Mouse (Mus musculus): ENCODE results near the gene Psmd14. TPM values are rescaled to one million over a fixed set of nuclear protein-coding genes. Genes with fewer than 3 reads are reported as not detected.
A peak's percentile ranks its signal among the peaks of the same experiment; 100 is the strongest.

The Psmd14 gene
- polyA plus RNA-seq, 1 experiment from 2014 or later = 185 TPM

DNA sequence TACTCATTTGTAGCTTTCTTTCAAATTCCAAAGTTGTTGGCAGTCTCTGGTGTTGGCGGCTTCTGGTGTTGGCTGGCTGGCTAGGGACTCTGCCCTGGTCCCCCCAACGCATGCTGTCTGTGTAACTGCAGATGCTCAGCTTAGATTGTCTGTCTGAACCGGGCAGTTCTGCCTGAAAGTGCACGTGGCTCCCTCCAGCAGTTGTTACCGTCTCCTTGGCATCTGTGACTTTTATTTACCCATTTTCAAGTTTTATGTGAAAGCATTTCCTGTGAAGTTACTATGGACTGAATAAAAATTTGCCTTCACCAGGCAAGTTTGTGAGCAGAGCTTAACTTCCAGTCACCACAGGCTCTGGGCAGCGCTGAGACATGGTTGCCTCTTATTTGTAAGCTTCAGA, 97.3 kb downstream of the Psmd14 start:
- Histone ChIP-seq H3K9ac (no peak overlapping the region), H3K9me3 (no peaks in the 10 kb centered on the region), H3K4me3 (replicated peaks) (no peak overlapping the region), H3K27me3 (replicated peaks) (peaks cover 83% of the 10 kb centered on the region), H3K4me2 (replicated peaks) (no peak overlapping the region), H3K36me3 (no peaks in the 10 kb centered on the region), H3K4me1 (replicated peaks) (peaks cover 27% of the 10 kb centered on the region), H3K27ac (no peak overlapping the region)
- WGBS = 2% methylated on average over 6 of the region's 6 CpGs
- ATAC-seq = no peak

DNA sequence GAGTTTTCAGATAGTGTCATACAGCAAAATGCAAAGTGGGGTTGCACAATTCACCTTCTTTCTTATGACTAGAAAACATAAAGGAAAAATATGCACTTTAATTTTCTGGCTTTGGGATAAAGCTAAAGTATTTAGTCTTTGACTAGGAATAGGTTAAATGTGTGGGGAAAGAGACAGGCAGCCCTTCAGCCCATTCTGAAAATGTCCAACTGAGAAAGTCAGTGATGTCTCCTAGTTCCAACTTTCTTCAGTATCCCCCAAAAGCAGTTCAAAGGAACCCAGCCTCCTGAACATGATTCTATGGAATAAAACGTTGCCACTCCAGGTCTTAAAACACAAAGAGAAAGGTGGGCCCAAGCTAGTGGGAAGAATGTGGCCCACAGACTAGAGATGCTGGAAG, 97.9 kb downstream of the Psmd14 start:
- WGBS = 0% methylated on average over 1 of the region's 1 CpGs
- Histone ChIP-seq H3K27ac (no peak overlapping the region), H3K9ac (no peak overlapping the region), H3K27me3 (replicated peaks) (peaks cover 82% of the 10 kb centered on the region), H3K4me3 (replicated peaks) (no peak overlapping the region), H3K36me3 (no peaks in the 10 kb centered on the region), H3K4me2 (replicated peaks) (no peak overlapping the region), H3K9me3 (no peaks in the 10 kb centered on the region), H3K4me1 (replicated peaks) (peaks cover 25% of the 10 kb centered on the region)
- no peak for ATAC-seq

DNA sequence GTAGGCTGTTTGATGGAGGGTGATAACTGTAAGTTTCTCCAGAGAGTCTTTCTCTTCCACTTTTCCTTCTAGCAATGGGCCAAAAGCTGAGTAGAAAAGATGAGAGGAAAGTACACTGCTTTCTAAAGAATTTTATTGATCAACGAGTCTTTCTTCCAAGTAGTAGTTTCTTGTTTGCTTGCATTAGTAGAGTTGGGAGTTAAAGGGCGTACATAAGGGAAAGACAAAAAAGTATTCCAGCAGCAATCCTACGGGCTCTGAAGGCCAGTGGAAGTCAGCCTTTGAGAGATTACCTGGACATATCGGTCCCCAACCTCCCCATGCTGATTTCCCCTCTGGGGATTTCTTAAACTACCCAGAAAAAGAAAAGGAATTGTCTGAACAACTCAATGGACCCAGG, 99.3 kb downstream of the Psmd14 start:
- H3K4me1 ChIP-seq (replicated peaks) = peaks cover 28% of the 10 kb centered on the region
- no peak overlapping the region for H3K4me2 ChIP-seq (replicated peaks)
- no peak for ATAC-seq
- H3K9me3 ChIP-seq = no peaks in the 10 kb centered on the region
- no peak overlapping the region for H3K4me3 ChIP-seq (replicated peaks)
- no peaks in the 10 kb centered on the region for H3K36me3 ChIP-seq
- no peak overlapping the region for H3K9ac ChIP-seq
- peaks cover 80% of the 10 kb centered on the region for H3K27me3 ChIP-seq (replicated peaks)
- 45% methylated on average over 4 of the region's 4 CpGs for WGBS
- H3K27ac ChIP-seq = no peak overlapping the region

DNA sequence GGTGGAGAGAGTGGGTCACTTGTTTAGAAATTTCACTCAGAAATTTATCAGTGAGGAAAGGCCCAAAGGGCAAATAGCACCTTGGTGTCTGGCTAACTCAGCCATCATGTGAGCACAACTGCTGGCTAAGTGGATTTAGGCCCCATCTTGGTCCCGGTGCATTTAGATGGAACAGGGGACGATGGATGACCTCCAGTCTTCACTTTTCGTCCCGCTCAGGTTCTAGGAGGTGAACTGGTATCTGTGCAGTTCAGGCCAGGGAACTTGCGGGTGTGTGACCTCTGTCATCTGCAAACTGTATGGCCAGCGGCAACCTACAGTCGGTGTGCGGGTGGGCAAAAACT, 99.6 kb downstream of the Psmd14 start:
- Histone ChIP-seq H3K4me2 (replicated peaks) (peak overlapping the region; percentile 98), H3K36me3 (no peaks in the 10 kb centered on the region), H3K27me3 (replicated peaks) (peaks cover 80% of the 10 kb centered on the region), H3K27ac (no peak overlapping the region), H3K4me1 (replicated peaks) (peaks cover 32% of the 10 kb centered on the region), H3K4me3 (replicated peaks) (peak overlapping the region; percentile 53; the same call in 1 of the 2 replicates), H3K9me3 (no peaks in the 10 kb centered on the region), H3K9ac (no peak overlapping the region)
- no peak for ATAC-seq
- WGBS = 22% methylated on average over 8 of the region's 8 CpGs

DNA sequence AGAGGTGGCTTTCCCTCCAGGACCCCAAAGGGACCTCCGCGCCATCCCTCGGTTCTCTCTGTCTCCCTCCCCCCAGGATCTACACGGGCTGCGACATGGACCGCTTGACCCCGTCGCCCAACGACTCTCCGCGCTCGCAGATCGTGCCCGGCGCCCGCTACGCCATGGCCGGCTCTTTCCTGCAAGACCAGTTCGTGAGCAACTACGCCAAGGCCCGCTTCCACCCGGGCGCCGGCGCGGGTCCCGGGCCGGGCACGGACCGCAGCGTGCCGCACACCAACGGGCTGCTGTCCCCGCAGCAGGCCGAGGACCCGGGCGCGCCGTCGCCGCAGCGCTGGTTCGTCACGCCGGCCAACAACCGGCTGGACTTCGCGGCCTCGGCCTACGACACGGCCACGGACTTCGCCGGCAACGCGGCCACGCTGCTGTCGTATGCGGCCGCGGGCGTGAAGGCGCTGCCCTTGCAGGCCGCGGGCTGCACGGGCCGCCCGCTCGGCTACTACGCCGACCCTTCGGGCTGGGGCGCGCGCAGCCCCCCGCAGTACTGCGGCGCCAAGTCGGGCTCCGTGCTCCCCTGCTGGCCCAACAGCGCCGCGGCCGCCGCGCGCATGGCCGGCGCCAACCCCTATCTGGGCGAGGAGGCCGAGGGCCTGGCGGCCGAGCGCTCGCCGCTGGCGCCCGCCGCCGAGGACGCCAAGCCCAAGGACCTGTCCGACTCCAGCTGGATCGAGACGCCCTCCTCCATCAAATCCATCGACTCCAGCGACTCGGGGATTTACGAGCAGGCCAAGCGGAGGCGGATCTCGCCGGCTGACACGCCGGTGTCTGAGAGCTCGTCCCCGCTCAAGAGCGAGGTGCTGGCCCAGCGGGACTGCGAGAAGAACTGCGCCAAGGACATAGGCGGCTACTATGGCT, 100.3 kb downstream of the Psmd14 start:
- Histone ChIP-seq H3K36me3 (no peaks in the 10 kb centered on the region), H3K9me3 (no peaks in the 10 kb centered on the region), H3K27me3 (replicated peaks) (peaks cover 80% of the 10 kb centered on the region), H3K4me3 (replicated peaks) (peak overlapping the region; percentile 53), H3K4me2 (replicated peaks) (peak overlapping the region; percentile 98), H3K27ac (no peak overlapping the region), H3K4me1 (replicated peaks) (peaks cover 32% of the 10 kb centered on the region), H3K9ac (peak overlapping the region; percentile 48)
- ATAC-seq = peak; percentile 84
- under 1% methylated on average over 119 of the region's 121 CpGs for WGBS

DNA sequence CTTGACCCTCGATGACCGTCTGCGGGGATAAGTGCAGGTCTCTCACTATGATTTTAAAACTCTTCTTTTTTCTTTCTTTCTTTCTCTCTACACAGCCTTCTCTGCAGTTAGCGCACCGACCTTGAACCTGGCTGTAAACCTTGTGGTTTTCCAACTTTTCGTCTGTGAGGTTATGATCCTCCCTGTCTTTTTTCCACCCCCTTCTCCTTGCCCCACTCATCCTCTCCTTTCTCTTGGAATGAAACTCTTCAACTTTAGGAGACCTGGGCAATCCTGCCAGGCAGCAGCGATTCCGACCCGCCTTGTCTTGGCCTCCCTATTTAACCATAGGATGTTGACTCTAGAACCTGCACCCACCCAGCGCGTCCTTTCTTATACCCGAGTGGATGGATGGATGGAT, 101.0 kb downstream of the Psmd14 start:
- WGBS = 6% methylated on average over 12 of the region's 12 CpGs
- H3K4me1 ChIP-seq (replicated peaks) = peaks cover 29% of the 10 kb centered on the region
- no peak for ATAC-seq
- no peaks in the 10 kb centered on the region for H3K9me3 ChIP-seq
- H3K27ac ChIP-seq = no peak overlapping the region
- H3K36me3 ChIP-seq = no peaks in the 10 kb centered on the region
- peaks cover 75% of the 10 kb centered on the region for H3K27me3 ChIP-seq (replicated peaks)
- peak overlapping the region; percentile 48; the same call in 1 of the 2 replicates for H3K9ac ChIP-seq
- H3K4me3 ChIP-seq (replicated peaks) = peak overlapping the region; percentile 53
- peak overlapping the region; percentile 98 for H3K4me2 ChIP-seq (replicated peaks)

DNA sequence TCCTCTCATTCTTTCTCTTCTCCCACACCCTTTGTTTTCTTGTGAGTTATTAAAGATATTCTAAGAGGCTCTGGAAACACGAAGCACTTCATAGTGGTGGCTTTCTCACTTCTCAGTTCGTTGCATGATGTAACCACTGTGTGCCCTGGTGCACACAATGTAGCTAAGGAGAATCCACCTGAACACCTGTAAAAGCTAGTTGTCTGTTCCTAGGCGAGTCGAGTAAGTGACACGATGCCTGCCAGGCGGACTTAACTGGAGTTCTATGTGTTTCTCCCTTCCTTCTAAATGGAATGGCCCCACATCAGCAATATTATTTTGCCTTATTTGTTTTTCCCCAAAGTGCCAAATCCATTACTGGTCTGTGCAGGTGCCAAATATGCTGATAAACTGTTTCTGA, 101.6 kb downstream of the Psmd14 start:
- H3K4me2 ChIP-seq (replicated peaks) = no peak overlapping the region
- ATAC-seq = no peak
- H3K9ac ChIP-seq = no peak overlapping the region
- H3K27ac ChIP-seq = no peak overlapping the region
- peaks cover 29% of the 10 kb centered on the region for H3K4me1 ChIP-seq (replicated peaks)
- H3K36me3 ChIP-seq = no peaks in the 10 kb centered on the region
- 5% methylated on average over 6 of the region's 6 CpGs for WGBS
- H3K9me3 ChIP-seq = no peaks in the 10 kb centered on the region
- H3K4me3 ChIP-seq (replicated peaks) = no peak overlapping the region
- peaks cover 72% of the 10 kb centered on the region for H3K27me3 ChIP-seq (replicated peaks)

DNA sequence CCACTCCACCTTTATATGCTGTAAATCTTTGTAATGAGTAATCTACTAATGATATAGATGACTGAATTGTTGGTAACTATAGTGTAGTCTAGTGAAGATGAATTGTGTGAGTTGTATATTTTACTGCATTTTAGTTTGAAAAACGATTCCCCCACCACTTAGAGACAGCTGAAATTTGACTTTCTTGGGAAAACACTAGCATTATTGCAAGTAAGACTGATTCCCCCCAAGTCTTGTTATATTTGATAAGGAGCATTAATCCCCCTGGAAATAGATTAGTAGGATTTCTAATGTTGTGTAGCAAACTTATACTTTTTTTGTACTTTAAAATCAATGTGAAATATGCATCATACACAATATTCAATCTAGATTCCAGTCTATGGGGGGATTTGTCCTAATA, 102.0 kb downstream of the Psmd14 start:
- H3K27ac ChIP-seq = no peak overlapping the region
- no peaks in the 10 kb centered on the region for H3K9me3 ChIP-seq
- no peak overlapping the region for H3K4me3 ChIP-seq (replicated peaks)
- peaks cover 72% of the 10 kb centered on the region for H3K27me3 ChIP-seq (replicated peaks)
- no peak overlapping the region for H3K4me2 ChIP-seq (replicated peaks)
- H3K9ac ChIP-seq = no peak overlapping the region
- 14% methylated on average over 1 of the region's 1 CpGs for WGBS
- H3K4me1 ChIP-seq (replicated peaks) = peaks cover 29% of the 10 kb centered on the region
- no peaks in the 10 kb centered on the region for H3K36me3 ChIP-seq
- no peak for ATAC-seq

DNA sequence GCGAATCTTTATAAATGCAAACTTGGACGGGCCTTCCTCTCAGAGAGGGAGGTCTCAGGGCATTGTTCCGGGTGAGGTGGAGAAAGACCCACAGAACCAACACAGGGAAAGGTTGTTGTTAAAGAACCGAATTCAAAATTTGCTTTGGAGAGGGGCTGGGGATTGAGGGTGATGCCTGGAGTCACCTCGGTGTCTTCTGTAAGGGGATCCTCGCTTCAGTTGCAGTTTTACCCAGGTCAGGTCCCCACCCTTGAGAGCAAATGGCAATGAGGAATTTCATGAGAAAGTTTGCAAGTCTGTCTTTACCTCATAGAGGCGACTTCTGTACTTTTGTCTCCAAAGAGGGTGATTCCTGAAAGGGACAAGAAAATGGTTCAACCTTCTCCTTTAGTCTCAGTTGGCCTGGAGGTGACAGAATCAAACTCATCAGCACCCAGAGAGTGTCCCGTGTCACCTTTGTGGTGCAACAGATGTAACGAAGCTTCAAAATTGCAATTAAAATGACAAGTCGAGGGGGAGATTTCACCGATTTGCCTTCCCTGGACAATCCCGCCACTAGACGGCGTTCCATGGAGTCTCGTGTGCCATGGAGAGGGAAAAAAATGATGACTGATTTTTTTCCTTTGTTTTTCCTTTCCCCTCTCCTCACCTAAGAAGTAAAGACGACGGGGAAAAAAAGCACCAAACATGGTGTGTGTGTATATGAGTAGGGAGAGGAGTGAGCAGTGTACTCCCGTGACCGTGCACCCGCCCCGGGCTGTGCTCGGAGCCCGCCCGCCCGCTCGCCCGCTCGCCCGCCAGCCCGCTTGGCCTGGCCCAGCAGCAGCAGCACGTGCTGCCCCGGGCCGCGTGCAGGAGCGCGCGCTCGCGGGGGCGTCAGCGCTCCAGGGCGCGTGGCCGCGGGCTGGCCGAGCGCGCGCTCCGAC, 103.3 kb downstream of the Psmd14 start:
- peak; percentile 66 for ATAC-seq
- Histone ChIP-seq H3K27ac (no peak overlapping the region), H3K4me1 (replicated peaks) (peaks cover 29% of the 10 kb centered on the region), H3K4me2 (replicated peaks) (peak overlapping the region; percentile 90), H3K27me3 (replicated peaks) (peaks cover 60% of the 10 kb centered on the region), H3K9ac (no peak overlapping the region), H3K4me3 (replicated peaks) (peak overlapping the region; percentile 45), H3K9me3 (no peaks in the 10 kb centered on the region), H3K36me3 (no peaks in the 10 kb centered on the region)
- WGBS = 4% methylated on average over 44 of the region's 50 CpGs

DNA sequence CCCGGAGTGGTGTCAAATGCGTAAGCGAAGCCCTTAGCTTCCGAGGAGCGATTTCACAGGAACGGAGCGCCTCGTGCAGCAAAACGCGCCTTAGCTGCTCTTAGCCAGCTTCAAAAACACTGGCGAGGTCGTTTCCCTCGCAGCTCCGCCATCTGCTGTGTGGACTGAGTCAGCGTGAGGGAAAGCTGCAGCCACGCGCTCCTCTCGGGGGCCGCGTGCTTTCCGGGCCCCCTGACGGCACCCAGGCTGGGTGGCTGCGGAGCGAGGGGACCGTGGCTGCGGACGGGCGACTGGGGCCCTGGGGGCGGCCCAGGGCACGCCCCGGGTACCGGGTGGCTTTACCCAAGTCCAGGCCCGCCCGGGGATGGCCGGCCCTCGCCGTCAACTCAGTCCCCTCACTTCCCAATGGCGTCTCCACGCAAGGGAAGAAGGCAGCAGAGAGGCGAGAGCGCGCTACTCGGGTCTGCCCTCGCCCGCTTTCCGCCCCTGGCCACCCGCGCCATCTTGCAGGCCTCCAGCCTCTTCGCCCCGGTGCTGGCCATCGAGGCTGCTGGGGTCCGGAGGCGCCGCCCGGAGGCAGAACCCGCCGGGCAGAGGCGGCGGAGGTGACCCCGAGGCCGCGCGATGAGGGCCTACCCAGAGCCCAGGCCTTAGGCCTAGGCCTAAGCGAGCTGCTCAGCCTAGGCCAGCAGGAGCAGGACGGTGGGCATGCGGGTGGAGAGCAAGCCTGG, 104.3 kb downstream of the Psmd14 start:
- 9% methylated on average over 65 of the region's 66 CpGs for WGBS
- peak overlapping the region; percentile 90 for H3K4me2 ChIP-seq (replicated peaks)
- no peak overlapping the region for H3K27ac ChIP-seq
- ATAC-seq = peak; percentile 57
- H3K27me3 ChIP-seq (replicated peaks) = peaks cover 51% of the 10 kb centered on the region
- peak overlapping the region; percentile 17; the same call in 1 of the 2 replicates for H3K9ac ChIP-seq
- H3K36me3 ChIP-seq = no peaks in the 10 kb centered on the region
- peaks cover 29% of the 10 kb centered on the region for H3K4me1 ChIP-seq (replicated peaks)
- no peaks in the 10 kb centered on the region for H3K9me3 ChIP-seq
- H3K4me3 ChIP-seq (replicated peaks) = peak overlapping the region; percentile 45

DNA sequence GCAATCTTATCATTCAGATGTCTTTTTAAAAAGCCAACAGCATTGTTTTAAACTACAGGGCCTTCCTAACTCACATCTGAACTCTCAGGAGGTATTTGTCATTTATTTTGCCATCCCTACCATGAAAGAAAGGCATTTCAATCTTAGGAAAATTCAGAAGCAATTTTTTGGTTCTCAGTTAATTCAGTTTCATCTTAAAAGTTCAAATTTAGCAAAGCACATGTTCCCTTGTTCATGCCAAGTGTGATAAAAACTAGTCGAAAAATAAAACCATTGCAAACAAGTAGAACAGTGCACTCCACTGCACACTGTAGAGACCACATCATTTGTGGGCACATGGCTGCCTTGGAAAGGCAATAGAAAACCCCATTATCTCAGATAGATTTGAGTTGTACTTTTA, 106.7 kb downstream of the Psmd14 start:
- H3K27ac ChIP-seq = no peak overlapping the region
- peaks cover 15% of the 10 kb centered on the region for H3K4me1 ChIP-seq (replicated peaks)
- H3K4me2 ChIP-seq (replicated peaks) = no peak overlapping the region
- WGBS = 80% methylated on average over 1 of the region's 1 CpGs
- no peaks in the 10 kb centered on the region for H3K36me3 ChIP-seq
- no peaks in the 10 kb centered on the region for H3K9me3 ChIP-seq
- peaks cover 29% of the 10 kb centered on the region for H3K27me3 ChIP-seq (replicated peaks)
- H3K9ac ChIP-seq = no peak overlapping the region
- H3K4me3 ChIP-seq (replicated peaks) = no peak overlapping the region
- ATAC-seq = no peak

DNA sequence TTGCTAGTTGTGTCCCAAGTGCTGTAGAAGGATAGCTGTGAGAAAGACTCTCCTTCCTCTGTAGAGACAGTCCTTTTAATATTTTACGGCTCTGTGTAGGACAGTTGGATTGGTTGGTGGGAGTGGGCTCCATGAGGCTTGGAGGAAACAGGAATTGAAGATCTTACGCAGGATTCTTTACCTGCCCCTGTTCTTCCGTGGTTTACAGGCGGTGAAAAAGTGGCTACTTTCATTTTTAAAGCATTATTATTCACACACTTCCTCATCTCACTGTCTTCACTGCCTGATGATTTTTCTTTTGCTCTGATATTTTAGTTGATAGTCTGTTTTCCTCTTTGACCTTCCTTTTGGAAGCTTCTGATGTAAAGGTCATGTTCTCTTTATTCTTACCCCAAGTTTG, 108.7 kb downstream of the Psmd14 start:
- peaks cover 14% of the 10 kb centered on the region for H3K27me3 ChIP-seq (replicated peaks)
- H3K9ac ChIP-seq = no peak overlapping the region
- no peak overlapping the region for H3K4me2 ChIP-seq (replicated peaks)
- no peaks in the 10 kb centered on the region for H3K9me3 ChIP-seq
- H3K4me1 ChIP-seq (replicated peaks) = peaks cover 8% of the 10 kb centered on the region
- H3K27ac ChIP-seq = no peak overlapping the region
- no peak for ATAC-seq
- no peaks in the 10 kb centered on the region for H3K36me3 ChIP-seq
- WGBS = 79% methylated on average over 4 of the region's 4 CpGs
- no peak overlapping the region for H3K4me3 ChIP-seq (replicated peaks)

All from intestine, embryonic 15.5 days (tissue).